Mouse (Mus musculus) midbrain, embryonic 16.5 days (tissue): ENCODE data around the gene Skap1. TPM values are rescaled to one million over a fixed set of nuclear protein-coding genes. Genes with fewer than 3 reads are reported as not detected.

Experiments
- ATAC-seq: fragments of 200-750 bp; cut with Nextera tagmentation; 2 replicates; pipeline ENCODE4 v1.8.0; 2017; ENCODE audit warnings: moderate TSS enrichment
- H3K27ac ChIP-seq: fragments of 300-500 bp; sonication (generic); 2 replicates; pipeline ENCODE4 v1.5.1; 2014; ENCODE audit warnings: mild to moderate bottlenecking, low read length, mixed read lengths
- H3K27me3 ChIP-seq: fragments of 300-500 bp; sonication (generic); 2 replicates; pipeline ENCODE4 v1.6.1; 2014; ENCODE audit warnings: low read depth, low read length, mixed read lengths; ENCODE audit not compliant: control insufficient read depth, insufficient read depth
- H3K36me3 ChIP-seq: fragments of 300-500 bp; sonication (generic); 2 replicates; pipeline ENCODE4 v1.6.1; 2014; ENCODE audit warnings: mild to moderate bottlenecking, low read length, moderate library complexity, mixed read lengths; ENCODE audit not compliant: control insufficient read depth, insufficient read depth
- H3K4me1 ChIP-seq: fragments of 300-500 bp; sonication (generic); 2 replicates; pipeline ENCODE4 v1.6.1; 2014; ENCODE audit warnings: mild to moderate bottlenecking, low read length, mixed read lengths; ENCODE audit not compliant: control insufficient read depth, insufficient read depth
- H3K4me2 ChIP-seq: fragments of 300-500 bp; sonication (generic); 2 replicates; pipeline ENCODE4 v1.6.1; 2014; ENCODE audit warnings: mild to moderate bottlenecking, low read length, mixed read lengths
- H3K4me3 ChIP-seq: fragments of 300-500 bp; sonication (generic); 2 replicates; pipeline ENCODE4 v1.5.1; 2014; ENCODE audit warnings: low read depth, mild to moderate bottlenecking, low read length, moderate library complexity, mixed read lengths
- H3K9ac ChIP-seq: fragments of 300-500 bp; sonication (generic); 2 replicates; pipeline ENCODE4 v1.6.1; 2014; ENCODE audit warnings: low read depth, low read length, mixed read lengths
- H3K9me3 ChIP-seq: fragments of 300-500 bp; sonication (generic); replicated peaks from 2 replicates; pipeline ENCODE4 v1.6.1; 2014; ENCODE audit warnings: mild to moderate bottlenecking, low read length, mixed read lengths; ENCODE audit not compliant: control insufficient read depth, poor library complexity, severe bottlenecking
- WGBS: fragments of 180-500 bp; shearing (Covaris S2); extraction: QIAGEN DNeasy Blood & Tissue Kit; methylation state at CpG from one replicate; pipeline ENCODE4 v1.1.7; 2014; 5-methylcytosine and 5-hydroxymethylcytosine counted together
- polyA plus RNA-seq: library from polyadenylated mRNA; unstranded; fragments of >200 nt; fragmentation: Nextera tagmentation; extraction: Ambion mirVana; gene quantifications from 2 replicates; pipeline ENCODE4 v1.2.1, GENCODE M21; 2015

The Skap1 gene
- polyA plus RNA-seq, 1 experiment from 2014 or later = 3.6 TPM

DNA sequence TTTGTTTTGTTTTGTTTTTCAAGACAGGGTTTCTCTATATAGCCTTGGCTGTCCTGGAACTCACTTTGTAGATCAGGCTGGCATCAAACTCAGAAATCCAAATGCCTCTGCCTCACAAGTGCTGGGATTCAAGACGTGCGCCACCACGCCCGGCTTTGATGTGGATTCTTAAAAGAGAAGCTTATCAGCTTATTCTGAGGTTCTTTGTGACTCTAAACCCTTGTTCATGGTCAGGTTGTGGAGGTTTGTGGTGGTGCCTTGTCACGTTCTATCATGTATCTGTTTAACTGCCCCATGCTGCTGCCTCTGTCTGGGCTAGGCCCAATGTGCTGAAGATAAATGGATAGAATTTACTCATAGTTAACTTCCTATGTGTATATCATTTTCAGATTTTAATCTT is 341.2 kb downstream of the Skap1 start:
- 93% methylated on average over 5 of the region's 5 CpGs for WGBS
- H3K27me3 ChIP-seq = no peaks in the 10 kb centered on the region
- no peaks in the 10 kb centered on the region for H3K4me1 ChIP-seq
- no peak overlapping the region for H3K4me3 ChIP-seq
- ATAC-seq = no peak
- no peak overlapping the region for H3K4me2 ChIP-seq
- H3K9ac ChIP-seq = no peak overlapping the region
- peaks cover 33% of the 10 kb centered on the region for H3K36me3 ChIP-seq
- no peaks in the 10 kb centered on the region for H3K9me3 ChIP-seq
- no peak overlapping the region for H3K27ac ChIP-seq

- H3K4me2 ChIP-seq = no peak overlapping the region
- no peaks in the 10 kb centered on the region for H3K9me3 ChIP-seq
- no peak overlapping the region for H3K27ac ChIP-seq
- ATAC-seq = no peak
- H3K9ac ChIP-seq = no peak overlapping the region
- H3K4me1 ChIP-seq = no peaks in the 10 kb centered on the region
- peaks cover 35% of the 10 kb centered on the region for H3K36me3 ChIP-seq
- H3K27me3 ChIP-seq = no peaks in the 10 kb centered on the region
- 42% methylated on average over 1 of the region's 1 CpGs for WGBS
- no peak overlapping the region for H3K4me3 ChIP-seq
These were observed 343.7 kb downstream of the Skap1 start for GRCm38 (mm10) chr11:96808066-96808465.

Other genes starting within 250 kb of the Skap1 start
- not detected in 2 replicates for gene Hoxb9, start 193.1 kb upstream of the Skap1 start, polyA plus RNA-seq
- gene Hoxb8, start 182.7 kb upstream of the Skap1 start, polyA plus RNA-seq = not detected in 2 replicates
- not detected in 2 replicates for gene Hoxb7, start 178.0 kb upstream of the Skap1 start, polyA plus RNA-seq
- not detected in 2 replicates for gene Hoxb6, start 172.1 kb upstream of the Skap1 start, polyA plus RNA-seq
- gene Hoxb5, start 161.3 kb upstream of the Skap1 start, polyA plus RNA-seq = 0.14 TPM in 1 of 2 replicates, not detected in the other
- not detected in 2 replicates for gene Hoxb4, start 146.3 kb upstream of the Skap1 start, polyA plus RNA-seq
- not detected in 2 replicates for gene Hoxb3, start 141.3 kb upstream of the Skap1 start, polyA plus RNA-seq
- 0.11 and 0.21 TPM in 2 replicates for gene Hoxb2, start 114.1 kb upstream of the Skap1 start, polyA plus RNA-seq
- gene Hoxb1, start 98.8 kb upstream of the Skap1 start, polyA plus RNA-seq = not detected in 2 replicates